ENCODE assay signal across 9 mouse cellular contexts in the genomic region with DNA sequence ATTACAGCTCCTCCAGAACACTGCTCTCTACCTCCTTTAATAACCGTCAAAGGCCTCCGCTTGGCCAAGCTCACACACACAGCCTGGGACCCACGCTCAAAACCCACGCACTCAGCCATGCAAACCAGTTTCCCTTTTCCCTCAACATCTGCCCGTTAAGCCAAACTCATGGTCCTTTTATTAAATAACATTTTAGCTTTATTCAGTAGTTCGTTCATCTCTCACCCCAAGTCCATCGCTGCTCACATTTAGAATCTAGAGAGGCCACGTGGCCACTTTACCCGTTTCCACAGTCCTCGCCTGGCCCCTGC. TPM values are rescaled to one million over a fixed set of nuclear protein-coding genes. Genes with fewer than 3 reads are reported as not detected.
DNase-seq lines count a peak whose midpoint lies in the region; ATAC-seq lines count a peak whose summit lies in the region.
"Had no signal": no experiment of that assay in that cellular context is flagged by ENCODE, and none has a peak within 500 bp of the region (broad histone marks: within the 10 kb centered on the region; RNA-seq: fewer than 3 reads in every experiment).

No protein-coding gene starts in this region.

- peaks cover 42% of the 10 kb centered on the region for H3K4me1 ChIP-seq in kidney, embryonic 14.5 days (ENCODE audit: control insufficient read depth, insufficient read depth, low read length)
- peaks cover 84% of the 10 kb centered on the region for H3K4me1 ChIP-seq in embryonic facial prominence, embryonic 10.5 days
- peaks cover 65% of the 10 kb centered on the region for H3K4me1 ChIP-seq in hindbrain, embryonic 12.5 days
- H3K4me1 ChIP-seq in midbrain, embryonic 12.5 days = peaks cover 68% of the 10 kb centered on the region

- ATAC-seq in kidney, embryonic 14.5 days (ENCODE audit: low FRiP score, low TSS enrichment) = no peak
- ATAC-seq in hindbrain, embryonic 12.5 days (ENCODE audit: low FRiP score) = no peak
- ATAC-seq in midbrain, embryonic 12.5 days (ENCODE audit: low FRiP score, low read depth) = no peak
- no peak for ATAC-seq in erythroid progenitor cell, adult 5-6 weeks (replicated peaks; ENCODE audit: low FRiP score, poor library complexity, severe bottlenecking)
- ATAC-seq in activated CD4-positive, CD25-positive, alpha-beta regulatory T cell, adult 4 months = no peak
- ATAC-seq: Patski had no signal

- H3K4me2 ChIP-seq in kidney, embryonic 14.5 days (replicated peaks; ENCODE audit: low read depth, low read length) = peak overlapping the region; percentile 79
- peak overlapping the region; percentile 89 for H3K4me2 ChIP-seq in hindbrain, embryonic 12.5 days (replicated peaks)
- H3K4me2 ChIP-seq in midbrain, embryonic 12.5 days (replicated peaks) = peak overlapping the region; percentile 86

- no peaks in the 10 kb centered on the region for H3K9me3 ChIP-seq in kidney, embryonic 14.5 days (ENCODE audit: control insufficient read depth, low read length)
- no peaks in the 10 kb centered on the region for H3K9me3 ChIP-seq in embryonic facial prominence, embryonic 10.5 days
- H3K9me3 ChIP-seq in hindbrain, embryonic 12.5 days (replicated peaks) = no peaks in the 10 kb centered on the region
- no peaks in the 10 kb centered on the region for H3K9me3 ChIP-seq in midbrain, embryonic 12.5 days

- peaks cover 48% of the 10 kb centered on the region for H3K27me3 ChIP-seq in kidney, embryonic 14.5 days (ENCODE audit: control insufficient read depth, insufficient read depth, low read length)
- H3K27me3 ChIP-seq in embryonic facial prominence, embryonic 10.5 days (replicated peaks; ENCODE audit: low read depth, poor library complexity, severe bottlenecking) = peaks cover 99% of the 10 kb centered on the region
- H3K27me3 ChIP-seq in hindbrain, embryonic 12.5 days = peaks cover 98% of the 10 kb centered on the region
- H3K27me3 ChIP-seq in midbrain, embryonic 12.5 days = peaks cover 98% of the 10 kb centered on the region

- no peaks in the 10 kb centered on the region for H3K36me3 ChIP-seq in kidney, embryonic 14.5 days (ENCODE audit: control insufficient read depth, insufficient read depth, low read length)
- H3K36me3 ChIP-seq in embryonic facial prominence, embryonic 10.5 days (replicated peaks) = no peaks in the 10 kb centered on the region
- H3K36me3 ChIP-seq in hindbrain, embryonic 12.5 days = no peaks in the 10 kb centered on the region
- H3K36me3 ChIP-seq in midbrain, embryonic 12.5 days = no peaks in the 10 kb centered on the region

- H3K9ac ChIP-seq in kidney, embryonic 14.5 days (ENCODE audit: low read depth, low read length) = peak overlapping the region; percentile 55; the same call in 1 of the 2 replicates
- H3K9ac ChIP-seq in hindbrain, embryonic 12.5 days = peak overlapping the region; percentile 68
- H3K9ac ChIP-seq in midbrain, embryonic 12.5 days (replicated peaks) = peak overlapping the region; percentile 57

- H3K27ac ChIP-seq in kidney, embryonic 14.5 days (ENCODE audit: low read depth, low read length) = no peak overlapping the region
- H3K27ac ChIP-seq in embryonic facial prominence, embryonic 10.5 days (replicated peaks) = peak overlapping the region; percentile 83
- H3K27ac ChIP-seq in hindbrain, embryonic 12.5 days = no peak overlapping the region; the same call in 1 of the 2 replicates
- no peak overlapping the region for H3K27ac ChIP-seq in midbrain, embryonic 12.5 days (replicated peaks)

- 13% methylated on average over 10 of the region's 10 CpGs for WGBS in kidney, embryonic 14.5 days
- 7% methylated on average over 10 of the region's 10 CpGs for WGBS in embryonic facial prominence, embryonic 10.5 days
- WGBS in hindbrain, embryonic 12.5 days = 9% methylated on average over 10 of the region's 10 CpGs
- WGBS in midbrain, embryonic 12.5 days = 8% methylated on average over 10 of the region's 10 CpGs

- DNase-seq in kidney, postnatal 4 days = no peak
- DNase-seq in embryonic facial prominence, embryonic 10.5 days (ENCODE audit: low spot score) = no peak
- no peak for DNase-seq in adrenal gland, postnatal 36 days

- peak overlapping the region; percentile 46 for H3K4me3 ChIP-seq in kidney, embryonic 14.5 days (ENCODE audit: low read length)
- H3K4me3 ChIP-seq in embryonic facial prominence, embryonic 10.5 days = peak overlapping the region; percentile 63
- H3K4me3 ChIP-seq in hindbrain, embryonic 12.5 days = peak overlapping the region; percentile 56
- peak overlapping the region; percentile 51 for H3K4me3 ChIP-seq in midbrain, embryonic 12.5 days

RNA-seq across cellular contexts. Expression of gene Grrp1, which starts 3.0 kb away (rescaled TPM):
- 9.2 and 12.8 TPM in 2 replicates for polyA plus RNA-seq in kidney, embryonic 14.5 days (2014; fragmentation: Nextera tagmentation; extraction: Ambion mirVana)
- 7.4 and 7.9 TPM in 2 replicates for polyA plus RNA-seq in embryonic facial prominence, embryonic 10.5 days (2016; fragmentation: Nextera tagmentation; extraction: Ambion mirVana)
- polyA plus RNA-seq in hindbrain, embryonic 12.5 days (2016; fragmentation: Nextera tagmentation; extraction: Ambion mirVana) = 8.5 and 8.9 TPM in 2 replicates
- polyA plus RNA-seq in midbrain, embryonic 12.5 days (2016; fragmentation: Nextera tagmentation; extraction: Ambion mirVana) = 5.7 and 6.0 TPM in 2 replicates
- total RNA-seq in erythroid progenitor cell, adult 5-6 weeks (2015; ENCODE audit: low replicate concordance) = not detected in 2 replicates
- total RNA-seq in erythroid progenitor cell, adult 5-6 weeks (2017; ENCODE audit: low replicate concordance) = not detected in 2 replicates
- total RNA-seq in adrenal gland, postnatal 36 days (2021) = 10 to 100 TPM in 1 of 2 experiments, 1 to 10 TPM in 1; 6.0 to 11.6 TPM
- not detected for polyA plus RNA-seq in activated CD4-positive, CD25-positive, alpha-beta regulatory T cell, adult 4 months (2017; shearing (Covaris generic))
- polyA plus RNA-seq: Patski had no signal

RNA-seq across cellular contexts. Expression of gene Gm30191, which starts 4.2 kb away (rescaled TPM):
- polyA plus RNA-seq in kidney, embryonic 14.5 days (2014; fragmentation: Nextera tagmentation; extraction: Ambion mirVana) = not detected in 2 replicates
- polyA plus RNA-seq in embryonic facial prominence, embryonic 10.5 days (2016; fragmentation: Nextera tagmentation; extraction: Ambion mirVana) = not detected in 2 replicates
- polyA plus RNA-seq in hindbrain, embryonic 12.5 days (2016; fragmentation: Nextera tagmentation; extraction: Ambion mirVana) = 0.35 and 0.39 TPM in 2 replicates
- polyA plus RNA-seq in midbrain, embryonic 12.5 days (2016; fragmentation: Nextera tagmentation; extraction: Ambion mirVana) = not detected in 2 replicates
- total RNA-seq in erythroid progenitor cell, adult 5-6 weeks (2015; ENCODE audit: low replicate concordance) = not detected in 2 replicates
- not detected in 2 replicates for total RNA-seq in erythroid progenitor cell, adult 5-6 weeks (2017; ENCODE audit: low replicate concordance)
- total RNA-seq in adrenal gland, postnatal 36 days (2021) = not detected
- not detected for polyA plus RNA-seq in activated CD4-positive, CD25-positive, alpha-beta regulatory T cell, adult 4 months (2017; shearing (Covaris generic))
- polyA plus RNA-seq: Patski had no signal

RNA-seq across cellular contexts. Expression of gene Zfp593, which starts 5.5 kb away (rescaled TPM):
- polyA plus RNA-seq in kidney, embryonic 14.5 days (2014; fragmentation: Nextera tagmentation; extraction: Ambion mirVana) = 17.5 and 18.9 TPM in 2 replicates
- 21.0 and 21.8 TPM in 2 replicates for polyA plus RNA-seq in embryonic facial prominence, embryonic 10.5 days (2016; fragmentation: Nextera tagmentation; extraction: Ambion mirVana)
- polyA plus RNA-seq in hindbrain, embryonic 12.5 days (2016; fragmentation: Nextera tagmentation; extraction: Ambion mirVana) = 18.3 TPM in 2 replicates
- polyA plus RNA-seq in midbrain, embryonic 12.5 days (2016; fragmentation: Nextera tagmentation; extraction: Ambion mirVana) = 17.7 and 19.6 TPM in 2 replicates
- total RNA-seq in erythroid progenitor cell, adult 5-6 weeks (2015; ENCODE audit: low replicate concordance) = 2.2 and 4.6 TPM in 2 replicates
- total RNA-seq in erythroid progenitor cell, adult 5-6 weeks (2017; ENCODE audit: low replicate concordance) = not detected in 2 replicates
- total RNA-seq in adrenal gland, postnatal 36 days (2021) = 10 to 100 TPM in 1 of 2 experiments, 1 to 10 TPM in 1; 9.6 to 12.9 TPM
- polyA plus RNA-seq in activated CD4-positive, CD25-positive, alpha-beta regulatory T cell, adult 4 months (2017; shearing (Covaris generic)) = 1 to 10 TPM; 5.1 to 6.4 TPM

RNA-seq across cellular contexts. Expression of gene E130218I03Rik, which starts 7.4 kb away (rescaled TPM):
- polyA plus RNA-seq in kidney, embryonic 14.5 days (2014; fragmentation: Nextera tagmentation; extraction: Ambion mirVana) = 0.41 TPM in 1 of 2 replicates, not detected in the other
- 0.32 and 1.1 TPM in 2 replicates for polyA plus RNA-seq in embryonic facial prominence, embryonic 10.5 days (2016; fragmentation: Nextera tagmentation; extraction: Ambion mirVana)
- polyA plus RNA-seq in hindbrain, embryonic 12.5 days (2016; fragmentation: Nextera tagmentation; extraction: Ambion mirVana) = 0.31 and 0.66 TPM in 2 replicates
- 0.23 and 0.76 TPM in 2 replicates for polyA plus RNA-seq in midbrain, embryonic 12.5 days (2016; fragmentation: Nextera tagmentation; extraction: Ambion mirVana)
- total RNA-seq in erythroid progenitor cell, adult 5-6 weeks (2015; ENCODE audit: low replicate concordance) = not detected in 2 replicates
- not detected in 2 replicates for total RNA-seq in erythroid progenitor cell, adult 5-6 weeks (2017; ENCODE audit: low replicate concordance)
- total RNA-seq in adrenal gland, postnatal 36 days (2021) = not detected
- 1 to 10 TPM in 1 of 2 experiments, under 1 TPM in 1; 0.37 to 6.4 TPM for polyA plus RNA-seq in activated CD4-positive, CD25-positive, alpha-beta regulatory T cell, adult 4 months (2017; shearing (Covaris generic))

RNA-seq across cellular contexts. Expression of gene Cnksr1, which starts 12.7 kb away (rescaled TPM):
- 5.0 and 6.4 TPM in 2 replicates for polyA plus RNA-seq in kidney, embryonic 14.5 days (2014; fragmentation: Nextera tagmentation; extraction: Ambion mirVana)
- polyA plus RNA-seq in embryonic facial prominence, embryonic 10.5 days (2016; fragmentation: Nextera tagmentation; extraction: Ambion mirVana) = 2.6 and 3.4 TPM in 2 replicates
- 0.46 and 1.3 TPM in 2 replicates for polyA plus RNA-seq in hindbrain, embryonic 12.5 days (2016; fragmentation: Nextera tagmentation; extraction: Ambion mirVana)
- polyA plus RNA-seq in midbrain, embryonic 12.5 days (2016; fragmentation: Nextera tagmentation; extraction: Ambion mirVana) = 0.26 and 0.46 TPM in 2 replicates
- not detected in 2 replicates for total RNA-seq in erythroid progenitor cell, adult 5-6 weeks (2015; ENCODE audit: low replicate concordance)
- not detected in 2 replicates for total RNA-seq in erythroid progenitor cell, adult 5-6 weeks (2017; ENCODE audit: low replicate concordance)
- total RNA-seq in adrenal gland, postnatal 36 days (2021) = under 1 TPM; 0.23 to 0.40 TPM
- not detected for polyA plus RNA-seq in activated CD4-positive, CD25-positive, alpha-beta regulatory T cell, adult 4 months (2017; shearing (Covaris generic))
